8 mouse cellular contexts compared by ENCODE assay signal in the genomic region with DNA sequence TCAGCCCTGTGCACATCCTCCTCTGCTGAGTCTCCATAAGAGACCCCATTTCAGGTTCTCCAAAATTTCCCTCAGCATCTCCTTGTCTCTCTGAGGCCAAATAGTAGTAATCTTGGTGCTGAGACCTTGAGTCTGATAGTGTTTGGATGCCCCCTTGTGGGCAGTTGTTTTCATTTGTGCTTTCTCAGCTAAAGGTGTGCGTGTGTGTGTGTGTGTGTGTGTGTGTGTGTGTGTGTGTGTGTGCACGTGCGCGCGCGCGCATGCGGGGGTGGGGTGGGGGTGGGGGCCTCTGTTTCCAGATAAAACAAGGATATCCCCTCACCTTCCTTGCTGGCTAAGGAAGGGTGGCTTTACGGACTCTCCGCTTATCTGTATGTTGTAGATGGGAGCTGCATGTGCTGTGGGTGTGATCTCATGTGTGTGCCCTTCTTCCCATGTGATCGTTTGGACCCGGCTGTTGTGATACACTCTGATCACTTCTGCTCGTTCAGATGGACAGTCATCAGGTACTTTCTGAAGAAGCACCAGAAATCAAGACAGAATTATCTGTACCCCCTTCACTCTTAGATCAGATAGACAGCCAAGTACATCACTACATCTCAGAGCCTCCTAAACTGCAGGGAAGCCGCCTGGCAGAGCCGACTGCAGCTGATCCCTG. TPM values are rescaled to one million over a fixed set of nuclear protein-coding genes. Genes with fewer than 3 reads are reported as not detected.
DNase-seq lines count a peak whose midpoint lies in the region; ATAC-seq and TF ChIP-seq lines count a peak whose summit lies in the region.

No protein-coding gene starts in this region.

- peak; percentile 59 for DNase-seq in hindbrain, embryonic 10.5 days (ENCODE audit: low spot score)
- DNase-seq in brain, embryonic 14.5 days (ENCODE audit: low read depth), result peak; percentile 77
- peak; percentile 70 to 78 for DNase-seq in kidney, postnatal 4 days

- TF ChIP-seq CTCF in brain, embryonic 14.5 days (IDR thresholded peaks at IDR 0.05; ENCODE audit: borderline replicate concordance, extremely low read depth, insufficient read depth, insufficient read length), result peak; percentile 53; the same call in 1 of the 2 replicates

- no peak for TF ChIP-seq POLR2A in brain, embryonic 14.5 days (IDR thresholded peaks at IDR 0.05; ENCODE audit: borderline replicate concordance, extremely low read depth, insufficient read depth, insufficient read length, poor library complexity, severe bottlenecking)

- no peaks in the 10 kb centered on the region for H3K36me3 ChIP-seq in hindbrain, embryonic 10.5 days
- H3K36me3 ChIP-seq in hindbrain, embryonic 12.5 days, result no peaks in the 10 kb centered on the region
- H3K36me3 ChIP-seq in heart, embryonic 11.5 days (ENCODE audit: control insufficient read depth, insufficient read depth, low read length), result no peaks in the 10 kb centered on the region

- no peak for ATAC-seq in hindbrain, embryonic 12.5 days (ENCODE audit: low FRiP score)
- peak; percentile 68 for ATAC-seq in CD4-positive, CD25-positive, alpha-beta regulatory T cell, adult 4 months
- ATAC-seq in heart, embryonic 11.5 days (replicated peaks; ENCODE audit: insufficient number of reproducible peaks, low FRiP score, low TSS enrichment), result no peak
- peak; percentile 44 for ATAC-seq in neutrophil, adult 5-6 weeks (ENCODE audit: extremely low read depth, insufficient number of reproducible peaks, low FRiP score, poor library complexity, severe bottlenecking)
- no peak for ATAC-seq in megakaryocyte, adult 5-6 weeks (ENCODE audit: poor library complexity, severe bottlenecking)

- peak overlapping the region; percentile 59; the same call in 1 of the 2 replicates for H3K27ac ChIP-seq in hindbrain, embryonic 10.5 days
- H3K27ac ChIP-seq in hindbrain, embryonic 12.5 days, result no peak overlapping the region
- peak overlapping the region; percentile 51; the same call in 1 of the 2 replicates for H3K27ac ChIP-seq in heart, embryonic 11.5 days (ENCODE audit: low read depth, low read length)

- H3K9ac ChIP-seq in hindbrain, embryonic 12.5 days, result no peak overlapping the region
- H3K9ac ChIP-seq in heart, embryonic 11.5 days (ENCODE audit: low read depth, low read length), result no peak overlapping the region

- H3K9me3 ChIP-seq in hindbrain, embryonic 10.5 days, result peaks cover 4% of the 10 kb centered on the region; the same call in 1 of the 2 replicates
- H3K9me3 ChIP-seq in hindbrain, embryonic 12.5 days (replicated peaks), result 0 out of 2 replicates have a peak, but pooled peaks cover 7% of the 10 kb centered on the region
- H3K9me3 ChIP-seq in heart, embryonic 11.5 days (replicated peaks; ENCODE audit: control insufficient read depth, low read length), result no peaks in the 10 kb centered on the region

- 43% methylated on average over 15 of the region's 15 CpGs for WGBS in hindbrain, embryonic 10.5 days
- WGBS in hindbrain, embryonic 12.5 days, result 47% methylated on average over 15 of the region's 15 CpGs
- WGBS in heart, embryonic 11.5 days (ENCODE audit: insufficient replicate concordance), result 33% methylated on average over 15 of the region's 15 CpGs

- peaks cover 78% of the 10 kb centered on the region for H3K4me1 ChIP-seq in hindbrain, embryonic 10.5 days (replicated peaks)
- H3K4me1 ChIP-seq in hindbrain, embryonic 12.5 days, result peaks cover 37% of the 10 kb centered on the region
- peaks cover 27% of the 10 kb centered on the region for H3K4me1 ChIP-seq in heart, embryonic 11.5 days (ENCODE audit: control insufficient read depth, insufficient read depth, low read length)

- no peak overlapping the region for H3K4me2 ChIP-seq in hindbrain, embryonic 12.5 days (replicated peaks)
- no peak overlapping the region for H3K4me2 ChIP-seq in heart, embryonic 11.5 days

- H3K27me3 ChIP-seq in hindbrain, embryonic 10.5 days (ENCODE audit: insufficient read depth, poor library complexity, severe bottlenecking), result 0 out of 2 replicates have a peak, but pooled peaks cover 6% of the 10 kb centered on the region
- no peaks in the 10 kb centered on the region for H3K27me3 ChIP-seq in hindbrain, embryonic 12.5 days
- no peaks in the 10 kb centered on the region for H3K27me3 ChIP-seq in heart, embryonic 11.5 days (ENCODE audit: control insufficient read depth, insufficient read depth, low read length)

- H3K4me3 ChIP-seq in hindbrain, embryonic 10.5 days, result no peak overlapping the region
- H3K4me3 ChIP-seq in hindbrain, embryonic 12.5 days, result no peak overlapping the region
- no peak overlapping the region for H3K4me3 ChIP-seq in heart, embryonic 11.5 days (ENCODE audit: low read depth, low read length)

RNA-seq across cellular contexts. Expression of gene Ccr7, which starts 30.8 kb away (rescaled TPM):
- 0.21 and 0.25 TPM in 2 replicates for polyA plus RNA-seq in hindbrain, embryonic 10.5 days (2016; fragmentation: Nextera tagmentation; extraction: Ambion mirVana)
- polyA plus RNA-seq in hindbrain, embryonic 12.5 days (2016; fragmentation: Nextera tagmentation; extraction: Ambion mirVana), result 0.25 and 0.42 TPM in 2 replicates
- 100 to 1,000 TPM; 277 to 361 TPM for polyA plus RNA-seq in CD4-positive, CD25-positive, alpha-beta regulatory T cell, adult 4 months (2017; shearing (Covaris generic))
- polyA plus RNA-seq in brain, embryonic 14.5 days (2012; rRNA removed), result 0.07 TPM in 1 of 2 replicates, not detected in the other
- polyA plus RNA-seq in heart, embryonic 11.5 days (2014; fragmentation: Nextera tagmentation; extraction: Ambion mirVana), result 0.21 and 0.36 TPM in 2 replicates
- total RNA-seq in neutrophil, adult 5-6 weeks (2017), result 172 and 173 TPM in 2 replicates
- 0.39 and 0.45 TPM in 2 replicates for total RNA-seq in megakaryocyte, adult 5-6 weeks (2015)
- 0.18 TPM in 1 of 2 replicates, not detected in the other for total RNA-seq in megakaryocyte, adult 5-6 weeks (2017)

RNA-seq across cellular contexts. Expression of gene Tns4, which starts 35.0 kb away (rescaled TPM):
- 0.67 and 1.0 TPM in 2 replicates for polyA plus RNA-seq in hindbrain, embryonic 10.5 days (2016; fragmentation: Nextera tagmentation; extraction: Ambion mirVana)
- 0.32 and 0.36 TPM in 2 replicates for polyA plus RNA-seq in hindbrain, embryonic 12.5 days (2016; fragmentation: Nextera tagmentation; extraction: Ambion mirVana)
- polyA plus RNA-seq in CD4-positive, CD25-positive, alpha-beta regulatory T cell, adult 4 months (2017; shearing (Covaris generic)), result under 1 TPM in 1 of 2 experiments, not detected in 1; 0.35 TPM
- 0.08 and 0.16 TPM in 2 replicates for polyA plus RNA-seq in brain, embryonic 14.5 days (2012; rRNA removed)
- polyA plus RNA-seq in heart, embryonic 11.5 days (2014; fragmentation: Nextera tagmentation; extraction: Ambion mirVana), result 0.13 TPM in 1 of 2 replicates, not detected in the other
- total RNA-seq in neutrophil, adult 5-6 weeks (2017), result 0.12 and 0.35 TPM in 2 replicates
- 7.4 and 8.6 TPM in 2 replicates for total RNA-seq in megakaryocyte, adult 5-6 weeks (2015)
- total RNA-seq in megakaryocyte, adult 5-6 weeks (2017), result 4.1 and 4.6 TPM in 2 replicates

Comparison
In these comparisons a context has a peak if more than half of its experiments do, and no peak if none do; other contexts are left out.
1. ATAC-seq: peak in CD4-positive, CD25-positive, alpha-beta regulatory T cell, adult 4 months (single experiment) and neutrophil, adult 5-6 weeks (single experiment); none in hindbrain, embryonic 12.5 days (single experiment), heart, embryonic 11.5 days (single experiment) and megakaryocyte, adult 5-6 weeks (single experiment).
2. RNA of gene Ccr7, which starts 30.8 kb away (polyA plus RNA-seq): 277 to 361 TPM in CD4-positive, CD25-positive, alpha-beta regulatory T cell, adult 4 months; 0.21 to 0.36 TPM in heart, embryonic 11.5 days, 0.21 to 0.25 TPM in hindbrain, embryonic 10.5 days, 0.25 to 0.42 TPM in hindbrain, embryonic 12.5 days and 0.07 TPM in brain, embryonic 14.5 days; every median in the first group is over 100 times any median in the second.
3. Peak in every context shown above with its lines, with median percentiles within 50 percentile points of each other: DNase-seq.